Mouse (Mus musculus): ENCODE data around the gene Gzmb. TPM values are rescaled to one million over a fixed set of nuclear protein-coding genes. Genes with fewer than 3 reads are reported as not detected.
"Not testable (repeated sequence)": the region's sequence is repeated elsewhere in the genome, so short reads cannot be mapped to it uniquely, and the experiment has no call there.

Gene Gzmb
- not detected for total RNA-seq (2021)
- long read RNA-seq, experiment 1, result 0 reads
- long read RNA-seq, experiment 2, result 0 reads

- intact Hi-C loops (cut with DNase I), result no loop called here
- DNase-seq (ENCODE audit: low spot score in 2 of 2), result no peak
Observed at GRCm38 (mm10) chr14:56262153-56262552, at the start of gene Gzmb. Gene Gzmb, minus strand, starts transcription at chr14:56262260.

GRCm38 (mm10) chr14:56311801-56312200 lies 49.7 kb upstream of the Gzmb start:
- intact Hi-C loops (cut with DNase I), result not testable (repeated sequence)

GRCm38 (mm10) chr14:56310238-56310637 lies 48.2 kb upstream of the Gzmb start:
- DNase-seq (ENCODE audit: low spot score in 2 of 2), result no peak
- intact Hi-C loops (cut with DNase I), result no loop called here

More at GRCm38 (mm10) chr14:56311801-56312200, 49.7 kb upstream of the Gzmb start:
- not testable (repeated sequence) for DNase-seq (ENCODE audit: low spot score in 2 of 2)

GRCm38 (mm10) chr14:56304149-56304548 lies 42.1 kb upstream of the Gzmb start:
- peak; percentile 56 to 80 for DNase-seq (ENCODE audit: low spot score in 2 of 2)
- intact Hi-C loops (cut with DNase I), result loop anchor here (5.0 kb wide), 1 partner anchor 97 kb away; no protein-coding TSS in a partner anchor

GRCm38 (mm10) chr14:56303506-56304025 lies 41.5 kb upstream of the Gzmb start:
- intact Hi-C loops (cut with DNase I), result loop anchor here (5.0 kb wide), 1 partner anchor 96 kb away; no protein-coding TSS in a partner anchor
- DNase-seq (ENCODE audit: low spot score in 2 of 2), result no peak

GRCm38 (mm10) chr14:56302091-56302490 lies 40.0 kb upstream of the Gzmb start:
- intact Hi-C loops (cut with DNase I), result loop anchor here (5.0 kb wide), 1 partner anchor 95 kb away; no protein-coding TSS in a partner anchor
- DNase-seq (ENCODE audit: low spot score in 2 of 2), result no peak

- intact Hi-C loops (cut with DNase I), result no loop called here
- no peak for DNase-seq (ENCODE audit: low spot score in 2 of 2)
Observed at GRCm38 (mm10) chr14:56296786-56297185, 34.7 kb upstream of the Gzmb start.

GRCm38 (mm10) chr14:56296106-56296505 lies 34.0 kb upstream of the Gzmb start:
- intact Hi-C loops (cut with DNase I), result no loop called here

GRCm38 (mm10) chr14:56293146-56293545 lies 31.1 kb upstream of the Gzmb start:
- DNase-seq (ENCODE audit: low spot score in 2 of 2), result no peak
- intact Hi-C loops (cut with DNase I), result no loop called here

More at GRCm38 (mm10) chr14:56296106-56296505, 34.0 kb upstream of the Gzmb start:
- DNase-seq (ENCODE audit: low spot score in 2 of 2), result no peak

- intact Hi-C loops (cut with DNase I), result no loop called here
- DNase-seq (ENCODE audit: low spot score in 2 of 2), result peak in 1 of 2 experiments; percentile 13
Observed at GRCm38 (mm10) chr14:56288651-56289050, 26.6 kb upstream of the Gzmb start.

- intact Hi-C loops (cut with DNase I), result no loop called here
- DNase-seq (ENCODE audit: low spot score in 2 of 2), result no peak
Observed at GRCm38 (mm10) chr14:56287806-56288205, 25.7 kb upstream of the Gzmb start.

- intact Hi-C loops (cut with DNase I), result no loop called here
- DNase-seq (ENCODE audit: low spot score in 2 of 2), result no peak
Observed at GRCm38 (mm10) chr14:56284356-56285325, 22.6 kb upstream of the Gzmb start.

GRCm38 (mm10) chr14:56283816-56284215 lies 21.8 kb upstream of the Gzmb start:
- intact Hi-C loops (cut with DNase I), result no loop called here
- DNase-seq (ENCODE audit: low spot score in 2 of 2), result no peak

GRCm38 (mm10) chr14:56281090-56281489 lies 19.0 kb upstream of the Gzmb start:
- DNase-seq (ENCODE audit: low spot score in 2 of 2), result no peak
- intact Hi-C loops (cut with DNase I), result no loop called here

- intact Hi-C loops (cut with DNase I); DNase-seq (ENCODE audit: low spot score in 2 of 2): not testable (repeated sequence)
Observed at GRCm38 (mm10) chr14:56278691-56279090, 16.6 kb upstream of the Gzmb start.

GRCm38 (mm10) chr14:56276096-56276495 lies 14.0 kb upstream of the Gzmb start:
- intact Hi-C loops (cut with DNase I); DNase-seq (ENCODE audit: low spot score in 2 of 2): not testable (repeated sequence)

- intact Hi-C loops (cut with DNase I), result no loop called here
Observed at GRCm38 (mm10) chr14:56266109-56266508, 4.0 kb upstream of the Gzmb start.

GRCm38 (mm10) chr14:56240409-56240808 lies 21.7 kb downstream of the Gzmb start:
- DNase-seq (ENCODE audit: low spot score in 2 of 2), result no peak
- intact Hi-C loops (cut with DNase I), result no loop called here

More at GRCm38 (mm10) chr14:56266109-56266508, 4.0 kb upstream of the Gzmb start:
- no peak for DNase-seq (ENCODE audit: low spot score in 2 of 2)

- no peak for DNase-seq (ENCODE audit: low spot score in 2 of 2)
- intact Hi-C loops (cut with DNase I), result no loop called here
Observed at GRCm38 (mm10) chr14:56234556-56234955, 27.5 kb downstream of the Gzmb start, which contains the start of gene Gzmc. Gene Gzmc, minus strand, starts transcription at chr14:56234656.

GRCm38 (mm10) chr14:56211317-56211716 lies 50.7 kb downstream of the Gzmb start, which contains the start of gene Gzmf:
Gene Gzmf, minus strand, starts transcription at chr14:56211417.
- no peak for DNase-seq (ENCODE audit: low spot score in 2 of 2)
- intact Hi-C loops (cut with DNase I), result no loop called here

Data from left cerebral cortex, postnatal 14 days (tissue).